Mouse (Mus musculus) intestine, embryonic 16.5 days (tissue): Measurements from ENCODE around the gene Ell. TPM values are rescaled to one million over a fixed set of nuclear protein-coding genes. Genes with fewer than 3 reads are reported as not detected.

Experiments used
- ATAC-seq: fragments of 200-750 bp; cut with Nextera tagmentation; 2 replicates; pipeline ENCODE4 v1.8.0; 2017; ENCODE audit warnings: moderate TSS enrichment, moderate library complexity
- H3K27ac ChIP-seq: fragments of 300-500 bp; sonication (generic); 2 replicates; pipeline ENCODE4 v1.5.1; 2014; ENCODE audit warnings: mild to moderate bottlenecking, low read length
- H3K27me3 ChIP-seq: fragments of 300-500 bp; sonication (generic); replicated peaks from 2 replicates; pipeline ENCODE4 v1.6.1; 2014; ENCODE audit warnings: low read length, control low read depth, mixed read lengths; ENCODE audit not compliant: control insufficient read depth, insufficient read depth
- H3K36me3 ChIP-seq: fragments of 300-500 bp; sonication (generic); 2 replicates; pipeline ENCODE4 v1.6.1; 2014; ENCODE audit warnings: low read length, control low read depth; ENCODE audit not compliant: control insufficient read depth, insufficient read depth
- H3K4me1 ChIP-seq: fragments of 300-500 bp; sonication (generic); 2 replicates; pipeline ENCODE4 v1.6.1; 2014; ENCODE audit warnings: low read length, control low read depth, mixed read lengths; ENCODE audit not compliant: control insufficient read depth, insufficient read depth
- H3K4me2 ChIP-seq: fragments of 300-500 bp; sonication (generic); 2 replicates; pipeline ENCODE4 v1.6.1; 2014; ENCODE audit warnings: low read depth, low read length, control low read depth
- H3K4me3 ChIP-seq: fragments of 300-500 bp; sonication (generic); 2 replicates; pipeline ENCODE4 v1.5.1; 2014; ENCODE audit warnings: mild to moderate bottlenecking, low read length
- H3K9ac ChIP-seq: fragments of 300-500 bp; sonication (generic); 2 replicates; pipeline ENCODE4 v1.6.1; 2014; ENCODE audit warnings: low read depth, low read length
- H3K9me3 ChIP-seq: fragments of 300-500 bp; sonication (generic); 2 replicates; pipeline ENCODE4 v1.6.1; 2016; ENCODE audit warnings: low read length, control low read depth; ENCODE audit not compliant: control insufficient read depth
- WGBS: fragments of 180-500 bp; shearing (Covaris S2); extraction: QIAGEN DNeasy Blood & Tissue Kit; methylation state at CpG from one replicate; pipeline ENCODE4 v1.1.7; 2014; 5-methylcytosine and 5-hydroxymethylcytosine counted together
- polyA plus RNA-seq: library from polyadenylated mRNA; unstranded; fragments of >200 nt; fragmentation: Nextera tagmentation; extraction: Ambion mirVana; gene quantifications from 2 replicates; pipeline ENCODE4 v1.2.1, GENCODE M21; 2015

Ell gene
- polyA plus RNA-seq, 1 experiment from 2014 or later, result 16.6 TPM

DNA sequence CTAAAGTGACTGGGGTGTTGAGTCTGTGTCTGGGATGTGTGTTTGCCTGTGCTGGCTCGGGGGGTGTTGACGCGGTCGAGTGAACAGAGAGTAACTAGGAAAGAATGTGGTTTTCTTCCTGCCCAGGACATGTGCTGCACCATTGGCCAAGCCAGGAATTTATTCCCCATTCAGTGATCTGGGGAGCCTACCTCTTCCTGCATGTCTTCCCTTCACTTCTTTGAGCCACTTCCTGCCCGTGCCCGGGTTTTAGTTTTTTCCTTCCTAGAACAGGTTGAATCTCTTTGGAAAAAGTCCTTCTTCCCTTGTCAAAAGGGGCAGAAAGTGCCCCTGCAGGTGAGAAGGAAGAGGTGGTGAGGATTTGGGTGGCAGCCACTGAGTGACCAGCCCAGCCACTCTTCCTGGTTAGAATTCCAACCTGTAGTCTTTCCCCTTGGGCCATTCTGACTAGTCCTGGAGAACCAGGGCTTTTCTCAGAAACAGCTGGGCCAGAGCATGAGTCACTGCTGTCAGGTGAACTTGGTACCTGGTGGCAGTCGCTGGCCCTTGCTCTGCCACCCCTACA, 1.3 kb downstream of the Ell start:
- H3K4me3 ChIP-seq, result peak overlapping the region; percentile 83
- no peaks in the 10 kb centered on the region for H3K27me3 ChIP-seq
- H3K27ac ChIP-seq, result peak overlapping the region; percentile 95
- H3K4me2 ChIP-seq, result peak overlapping the region; percentile 93
- ATAC-seq, result no peak
- H3K9me3 ChIP-seq, result no peaks in the 10 kb centered on the region
- WGBS, result 28% methylated on average over 7 of the region's 7 CpGs
- peak overlapping the region; percentile 93 for H3K9ac ChIP-seq
- H3K4me1 ChIP-seq, result peaks cover 41% of the 10 kb centered on the region
- H3K36me3 ChIP-seq, result peaks cover 5% of the 10 kb centered on the region; the same call in 1 of the 2 replicates

DNA sequence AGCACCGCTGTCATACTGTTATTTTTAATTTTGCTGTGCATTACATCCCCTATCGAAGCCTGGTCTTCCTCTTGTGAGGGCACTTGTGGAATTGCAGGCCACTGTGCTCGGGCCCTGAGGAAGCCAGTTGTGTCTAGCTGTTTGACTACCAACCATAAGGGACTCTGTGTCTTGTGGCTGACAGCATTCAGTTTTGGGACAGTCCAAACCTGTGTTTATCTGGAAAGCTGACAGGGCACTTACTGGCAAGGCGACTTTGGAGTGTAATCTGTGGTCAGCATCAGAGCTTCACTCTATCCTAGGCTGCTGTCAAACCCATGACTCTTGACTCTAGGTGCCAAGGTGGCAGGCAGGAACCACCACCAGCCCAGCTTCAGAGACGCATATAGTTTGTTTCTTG, 1.8 kb downstream of the Ell start:
- WGBS, result 78% methylated on average over 5 of the region's 5 CpGs
- H3K9me3 ChIP-seq, result no peaks in the 10 kb centered on the region
- H3K27ac ChIP-seq, result peak overlapping the region; percentile 95; the same call in 1 of the 2 replicates
- peaks cover 41% of the 10 kb centered on the region for H3K4me1 ChIP-seq
- H3K4me2 ChIP-seq, result peak overlapping the region; percentile 93
- no peaks in the 10 kb centered on the region for H3K27me3 ChIP-seq
- no peak for ATAC-seq
- 0 out of 2 replicates have a peak, but pooled peaks cover 3% of the 10 kb centered on the region for H3K36me3 ChIP-seq
- peak overlapping the region; percentile 93 for H3K9ac ChIP-seq
- peak overlapping the region; percentile 83; the same call in 1 of the 2 replicates for H3K4me3 ChIP-seq

DNA sequence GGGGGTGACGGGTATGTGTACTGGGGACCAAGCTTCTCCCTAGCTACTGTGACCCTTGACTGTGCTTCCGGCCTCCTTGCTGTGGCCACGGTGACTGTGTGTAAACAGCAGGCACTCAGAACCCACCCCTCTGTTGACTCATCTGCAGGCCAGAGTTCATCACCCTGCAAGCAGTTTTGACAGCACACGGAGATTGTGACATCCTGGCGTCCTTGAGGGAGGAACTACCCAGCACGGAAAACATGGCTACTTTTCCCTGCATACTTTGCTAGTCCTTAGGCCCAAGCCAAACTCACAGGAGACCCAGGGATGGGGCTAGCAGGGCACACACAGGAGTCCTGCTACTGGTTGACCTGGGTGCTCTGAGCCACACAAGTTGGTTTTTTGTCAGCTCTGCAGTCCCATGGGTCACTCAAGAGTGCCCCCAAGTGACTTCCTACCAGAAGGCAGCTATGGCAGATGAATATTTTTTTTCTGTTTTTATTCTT, 5.0 kb downstream of the Ell start:
- H3K27me3 ChIP-seq, result no peaks in the 10 kb centered on the region
- H3K36me3 ChIP-seq, result no peaks in the 10 kb centered on the region
- ATAC-seq, result no peak
- H3K9ac ChIP-seq, result 0 out of 2 replicates have a peak overlapping the region, but pooled peaks have one; percentile 28
- peaks cover 41% of the 10 kb centered on the region for H3K4me1 ChIP-seq
- peak overlapping the region; percentile 71 for H3K27ac ChIP-seq
- WGBS, result 42% methylated on average over 6 of the region's 6 CpGs
- no peak overlapping the region for H3K4me3 ChIP-seq
- no peaks in the 10 kb centered on the region for H3K9me3 ChIP-seq
- H3K4me2 ChIP-seq, result no peak overlapping the region

DNA sequence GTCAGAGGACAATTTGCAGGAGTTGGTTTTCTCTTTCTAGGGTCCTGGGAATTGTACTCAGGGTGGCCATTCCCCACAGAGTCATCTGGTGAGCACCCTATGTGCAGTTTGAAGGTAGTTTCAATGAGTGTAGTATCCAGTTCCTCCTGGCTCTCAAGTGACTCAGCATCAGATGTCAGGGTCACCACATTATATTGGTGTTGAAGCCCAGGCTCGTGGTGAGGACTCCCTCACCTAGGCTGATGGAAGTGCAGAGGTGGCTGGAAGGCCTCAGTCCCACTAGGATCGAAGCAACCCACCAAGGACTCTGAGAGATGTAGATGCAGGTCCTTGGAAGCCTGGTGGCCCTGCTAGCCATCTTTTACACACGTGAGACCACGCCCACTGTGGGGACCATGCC, 7.2 kb downstream of the Ell start:
- Histone ChIP-seq H3K9ac (no peak overlapping the region), H3K4me1 (peaks cover 27% of the 10 kb centered on the region), H3K9me3 (no peaks in the 10 kb centered on the region), H3K27ac (no peak overlapping the region), H3K4me2 (no peak overlapping the region), H3K4me3 (no peak overlapping the region), H3K36me3 (no peaks in the 10 kb centered on the region), H3K27me3 (no peaks in the 10 kb centered on the region)
- no peak for ATAC-seq
- 72% methylated on average over 4 of the region's 4 CpGs for WGBS

DNA sequence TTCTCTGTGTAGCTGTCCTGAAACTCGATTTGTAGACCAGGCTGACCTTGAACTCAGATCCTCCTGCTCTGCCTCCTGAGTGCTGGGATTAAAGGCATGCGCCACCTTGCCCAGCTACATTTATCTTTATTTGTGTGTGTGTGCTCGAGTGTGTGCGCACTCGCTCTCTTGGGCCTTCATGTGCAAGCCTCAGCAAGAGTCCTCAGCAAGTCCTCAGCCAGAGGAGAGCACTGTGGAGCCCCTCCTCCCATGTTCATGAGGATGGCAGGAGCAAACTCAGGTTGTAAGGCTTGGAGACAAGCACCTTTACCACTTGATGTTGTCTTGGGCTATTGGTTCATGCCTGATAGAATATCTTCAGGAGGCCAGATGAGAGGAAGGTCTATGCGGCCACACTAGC, 8.5 kb downstream of the Ell start:
- no peak for ATAC-seq
- Histone ChIP-seq H3K4me3 (no peak overlapping the region), H3K27ac (no peak overlapping the region), H3K9ac (no peak overlapping the region), H3K36me3 (no peaks in the 10 kb centered on the region), H3K9me3 (no peaks in the 10 kb centered on the region), H3K4me1 (peaks cover 23% of the 10 kb centered on the region), H3K27me3 (no peaks in the 10 kb centered on the region), H3K4me2 (no peak overlapping the region)
- WGBS, result 85% methylated on average over 6 of the region's 6 CpGs

DNA sequence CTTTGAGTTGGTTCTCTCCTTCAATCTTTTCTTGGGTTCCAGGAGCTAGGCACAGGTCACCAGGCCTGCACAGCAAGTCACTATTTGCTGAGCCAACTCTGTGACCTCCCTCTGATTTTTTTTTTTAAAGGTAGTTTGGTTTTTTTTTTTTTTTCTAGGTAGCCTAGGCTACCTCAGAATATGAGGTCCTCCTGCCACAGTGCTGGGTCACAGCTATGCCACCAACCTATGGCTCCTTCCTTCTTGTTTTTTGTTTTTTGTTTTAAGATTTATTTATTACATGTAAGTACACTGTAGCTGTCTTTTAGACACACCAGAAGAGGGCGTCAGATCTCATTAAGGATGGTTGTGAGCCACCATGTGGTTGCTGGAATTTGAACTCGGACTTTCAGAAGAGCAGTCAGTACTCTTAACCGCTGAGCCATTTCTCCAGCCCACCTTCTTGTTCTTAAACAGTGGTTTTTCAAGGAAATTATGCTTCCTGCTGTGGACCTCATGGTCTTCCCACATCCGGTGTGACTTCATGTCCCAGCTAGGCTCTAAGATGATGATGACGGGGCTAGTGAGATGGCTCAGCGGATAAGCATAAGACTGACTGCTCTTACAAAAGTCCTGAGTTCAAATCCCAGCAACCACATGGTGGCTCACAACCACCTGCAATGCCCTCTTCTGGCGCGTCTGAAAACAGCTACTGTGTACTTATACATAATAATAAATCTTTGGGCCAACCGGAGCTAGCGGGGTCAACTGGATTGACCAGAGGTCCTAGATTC, 10.3 kb downstream of the Ell start:
- no peaks in the 10 kb centered on the region for H3K36me3 ChIP-seq
- H3K4me2 ChIP-seq, result no peak overlapping the region
- peaks cover 22% of the 10 kb centered on the region for H3K4me1 ChIP-seq
- no peaks in the 10 kb centered on the region for H3K27me3 ChIP-seq
- no peak overlapping the region for H3K4me3 ChIP-seq
- H3K9me3 ChIP-seq, result no peaks in the 10 kb centered on the region
- no peak overlapping the region for H3K9ac ChIP-seq
- no peak for ATAC-seq
- no peak overlapping the region for H3K27ac ChIP-seq
- WGBS, result 91% methylated on average over 10 of the region's 10 CpGs

DNA sequence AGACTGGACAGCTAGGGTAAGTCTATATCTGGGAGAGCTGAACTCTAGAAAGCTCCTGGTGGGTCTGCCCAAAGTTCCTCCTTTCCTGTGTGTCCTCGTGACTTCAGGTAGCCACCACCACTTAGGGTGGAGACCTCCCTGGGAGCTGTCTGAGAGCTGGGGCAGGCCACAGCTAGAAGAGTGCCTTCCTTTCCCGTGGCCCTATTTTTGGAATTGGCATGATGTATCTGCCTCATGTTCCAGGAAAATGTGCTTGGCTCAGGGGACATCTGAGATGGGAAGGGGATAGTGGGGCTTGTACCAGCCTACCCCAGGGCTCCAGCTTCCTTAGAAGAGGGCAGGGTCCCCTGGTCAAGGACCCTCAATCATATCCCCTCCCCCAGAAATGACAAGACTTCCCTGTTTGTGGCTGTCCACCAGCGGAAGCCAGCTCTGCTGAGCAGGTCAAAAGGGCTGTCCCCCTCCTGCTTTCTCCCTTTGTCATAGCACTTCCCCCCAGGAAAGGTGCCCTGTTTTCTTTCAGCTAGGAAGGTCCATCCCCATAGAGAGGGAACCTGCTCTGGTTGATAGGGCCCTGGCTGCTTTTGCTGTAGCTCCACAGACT, 12.4 kb downstream of the Ell start:
- WGBS, result 69% methylated on average over 3 of the region's 3 CpGs
- Histone ChIP-seq H3K9me3 (no peaks in the 10 kb centered on the region), H3K36me3 (no peaks in the 10 kb centered on the region), H3K9ac (no peak overlapping the region), H3K27me3 (no peaks in the 10 kb centered on the region), H3K4me2 (no peak overlapping the region), H3K4me1 (peaks cover 27% of the 10 kb centered on the region), H3K27ac (no peak overlapping the region), H3K4me3 (no peak overlapping the region)
- no peak for ATAC-seq

DNA sequence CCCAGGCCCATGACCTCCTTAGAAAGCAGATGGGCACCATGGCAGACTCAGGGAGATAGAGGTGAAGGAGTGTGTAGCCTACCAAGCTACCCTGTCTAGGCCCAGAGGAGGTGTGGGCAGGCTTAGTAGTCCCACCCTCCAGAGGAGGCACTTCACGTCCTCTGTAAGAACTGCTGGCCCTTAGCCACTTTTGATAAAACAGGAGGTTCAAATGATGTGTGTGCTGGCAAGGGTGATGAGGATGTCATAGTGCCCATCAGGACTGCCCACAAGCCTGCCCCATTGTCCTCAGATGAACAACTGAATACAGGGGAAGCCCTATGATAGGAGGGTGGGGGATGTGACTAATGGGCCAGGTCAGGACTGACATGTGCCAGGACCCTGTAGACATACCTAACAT, 13.6 kb downstream of the Ell start:
- Histone ChIP-seq H3K4me3 (no peak overlapping the region), H3K27me3 (no peaks in the 10 kb centered on the region), H3K36me3 (no peaks in the 10 kb centered on the region), H3K4me1 (peaks cover 24% of the 10 kb centered on the region), H3K9ac (no peak overlapping the region), H3K27ac (no peak overlapping the region), H3K9me3 (no peaks in the 10 kb centered on the region), H3K4me2 (no peak overlapping the region)
- no peak for ATAC-seq
- 31% methylated on average over 1 of the region's 1 CpGs for WGBS

DNA sequence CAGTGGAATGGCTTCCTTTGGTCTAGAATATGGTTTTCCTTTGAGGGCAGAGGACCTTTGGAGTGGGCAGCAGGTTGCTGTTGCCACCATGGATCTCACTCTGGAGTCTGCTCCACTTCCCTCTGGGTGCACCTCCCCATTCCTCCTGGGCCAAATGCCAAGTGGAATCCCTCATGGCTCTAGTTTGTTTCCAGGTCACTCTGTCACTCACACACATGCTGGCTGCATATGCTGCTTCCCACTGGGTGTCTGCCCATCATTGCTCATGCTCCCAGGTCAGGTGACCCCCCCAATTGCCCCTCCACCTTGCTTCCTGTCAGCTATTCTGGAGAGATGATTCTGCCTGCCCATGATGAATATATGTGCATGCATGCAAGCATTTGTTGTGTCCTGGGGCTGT, 14.5 kb downstream of the Ell start:
- Histone ChIP-seq H3K36me3 (no peaks in the 10 kb centered on the region), H3K4me2 (no peak overlapping the region), H3K4me1 (peaks cover 21% of the 10 kb centered on the region), H3K9me3 (no peaks in the 10 kb centered on the region), H3K27me3 (no peaks in the 10 kb centered on the region), H3K9ac (no peak overlapping the region), H3K27ac (0 out of 2 replicates have a peak overlapping the region, but pooled peaks have one; percentile 16), H3K4me3 (no peak overlapping the region)
- no peak for ATAC-seq
